Mouse (Mus musculus): ENCODE data around the gene Fat2. TPM values are rescaled to one million over a fixed set of nuclear protein-coding genes. Genes with fewer than 3 reads are reported as not detected.

Gene Fat2
- polyA plus RNA-seq, 1 experiment from 2014 or later: 0.03 TPM

DNA sequence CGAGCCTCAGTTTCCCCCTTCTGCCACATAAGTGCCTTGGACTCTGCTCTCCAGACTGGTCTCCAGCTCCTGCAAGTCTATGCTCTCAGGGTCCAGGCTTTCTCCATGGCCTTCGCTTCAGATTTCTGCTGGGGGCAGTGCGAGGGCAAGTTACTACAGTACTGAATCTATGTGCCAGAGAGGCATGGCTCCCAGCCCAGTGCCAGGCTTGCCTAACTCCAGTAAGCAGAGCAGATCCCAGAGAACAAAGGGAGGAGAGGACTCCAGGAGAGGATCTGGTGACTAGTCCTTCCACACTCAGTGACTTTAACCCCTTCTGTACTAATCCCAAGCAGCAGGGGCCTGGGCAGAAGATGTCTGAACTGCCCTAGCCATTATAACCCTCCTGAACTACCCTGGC is 28.3 kb upstream of the Fat2 start:
- no peak for ATAC-seq (ENCODE audit: low FRiP score, low read depth)
- no peak overlapping the region for H3K4me3 ChIP-seq
- H3K27ac ChIP-seq (replicated peaks): no peak overlapping the region
- no peak overlapping the region for H3K9ac ChIP-seq (replicated peaks)
- H3K4me1 ChIP-seq: no peaks in the 10 kb centered on the region
- no peaks in the 10 kb centered on the region for H3K36me3 ChIP-seq
- H3K4me2 ChIP-seq (replicated peaks): no peak overlapping the region
- no peaks in the 10 kb centered on the region for H3K9me3 ChIP-seq
- 83% methylated on average over 3 of the region's 3 CpGs for WGBS
- H3K27me3 ChIP-seq: no peaks in the 10 kb centered on the region

GRCm38 (mm10) chr11:55358094-55358783 is 21.9 kb upstream of the Fat2 start:
- Histone ChIP-seq H3K27me3 (no peaks in the 10 kb centered on the region), H3K4me2 (replicated peaks) (no peak overlapping the region), H3K36me3 (no peaks in the 10 kb centered on the region), H3K27ac (replicated peaks) (no peak overlapping the region), H3K4me1 (no peaks in the 10 kb centered on the region), H3K9me3 (no peaks in the 10 kb centered on the region), H3K4me3 (no peak overlapping the region), H3K9ac (replicated peaks) (no peak overlapping the region)
- WGBS: 89% methylated on average over 15 of the region's 15 CpGs
- ATAC-seq (ENCODE audit: low FRiP score, low read depth): no peak

- Histone ChIP-seq H3K9ac (replicated peaks) (no peak overlapping the region), H3K9me3 (no peaks in the 10 kb centered on the region), H3K4me3 (no peak overlapping the region), H3K27me3 (no peaks in the 10 kb centered on the region), H3K4me1 (no peaks in the 10 kb centered on the region), H3K4me2 (replicated peaks) (no peak overlapping the region), H3K36me3 (no peaks in the 10 kb centered on the region), H3K27ac (replicated peaks) (no peak overlapping the region)
- no peak for ATAC-seq (ENCODE audit: low FRiP score, low read depth)
- WGBS: 87% methylated on average over 2 of the region's 2 CpGs
Observed at GRCm38 (mm10) chr11:55356846-55357245, 20.5 kb upstream of the Fat2 start.

DNA sequence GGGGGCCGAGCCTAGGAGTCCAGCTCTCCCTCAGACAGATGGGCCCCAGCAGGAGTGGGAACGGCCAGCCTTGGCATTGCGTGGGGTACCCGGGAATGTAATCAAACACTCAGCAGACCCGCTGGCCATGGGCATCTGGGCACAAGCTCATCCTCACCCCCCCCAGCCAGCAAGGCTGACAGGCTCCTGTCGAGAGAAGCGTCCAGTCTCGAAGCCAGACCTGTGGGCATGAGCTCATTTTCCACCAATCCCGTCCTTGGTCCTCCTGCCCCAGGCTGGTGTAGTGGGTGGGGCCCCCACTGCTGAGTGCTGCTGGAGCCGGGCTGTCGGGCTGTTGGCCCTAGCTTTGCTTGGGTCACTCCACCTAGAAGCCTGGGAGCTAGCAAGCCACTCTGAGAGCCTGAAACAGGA is 5.6 kb upstream of the Fat2 start:
- Histone ChIP-seq H3K27me3 (no peaks in the 10 kb centered on the region), H3K9me3 (no peaks in the 10 kb centered on the region), H3K4me3 (no peak overlapping the region), H3K9ac (replicated peaks) (no peak overlapping the region), H3K27ac (replicated peaks) (no peak overlapping the region), H3K4me1 (no peaks in the 10 kb centered on the region), H3K4me2 (replicated peaks) (no peak overlapping the region), H3K36me3 (no peaks in the 10 kb centered on the region)
- WGBS: 76% methylated on average over 11 of the region's 11 CpGs
- no peak for ATAC-seq (ENCODE audit: low FRiP score, low read depth)

DNA sequence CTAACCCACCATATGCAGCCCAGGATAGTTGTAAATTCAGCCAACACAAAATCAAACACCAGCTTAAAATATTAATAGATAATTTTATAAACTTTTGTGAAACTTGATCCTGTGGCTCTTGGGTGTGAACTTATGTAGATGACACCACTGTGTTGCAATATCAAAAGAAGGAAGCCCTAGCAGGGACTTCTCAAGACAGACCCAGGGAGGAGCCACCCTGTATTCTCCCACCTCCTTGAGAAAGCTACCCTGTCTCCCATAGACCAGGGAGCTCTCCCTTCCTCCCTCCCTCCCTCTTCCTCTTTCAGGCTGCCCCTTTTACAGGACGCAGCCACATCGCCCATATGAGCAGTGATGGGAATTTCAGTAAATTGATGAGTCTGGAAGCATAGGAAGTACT is 4.4 kb upstream of the Fat2 start:
- H3K4me1 ChIP-seq: no peaks in the 10 kb centered on the region
- no peaks in the 10 kb centered on the region for H3K27me3 ChIP-seq
- H3K4me3 ChIP-seq: no peak overlapping the region
- H3K4me2 ChIP-seq (replicated peaks): no peak overlapping the region
- H3K27ac ChIP-seq (replicated peaks): no peak overlapping the region
- H3K9me3 ChIP-seq: no peaks in the 10 kb centered on the region
- no peaks in the 10 kb centered on the region for H3K36me3 ChIP-seq
- ATAC-seq (ENCODE audit: low FRiP score, low read depth): no peak
- H3K9ac ChIP-seq (replicated peaks): no peak overlapping the region
- 88% methylated on average over 2 of the region's 2 CpGs for WGBS

DNA sequence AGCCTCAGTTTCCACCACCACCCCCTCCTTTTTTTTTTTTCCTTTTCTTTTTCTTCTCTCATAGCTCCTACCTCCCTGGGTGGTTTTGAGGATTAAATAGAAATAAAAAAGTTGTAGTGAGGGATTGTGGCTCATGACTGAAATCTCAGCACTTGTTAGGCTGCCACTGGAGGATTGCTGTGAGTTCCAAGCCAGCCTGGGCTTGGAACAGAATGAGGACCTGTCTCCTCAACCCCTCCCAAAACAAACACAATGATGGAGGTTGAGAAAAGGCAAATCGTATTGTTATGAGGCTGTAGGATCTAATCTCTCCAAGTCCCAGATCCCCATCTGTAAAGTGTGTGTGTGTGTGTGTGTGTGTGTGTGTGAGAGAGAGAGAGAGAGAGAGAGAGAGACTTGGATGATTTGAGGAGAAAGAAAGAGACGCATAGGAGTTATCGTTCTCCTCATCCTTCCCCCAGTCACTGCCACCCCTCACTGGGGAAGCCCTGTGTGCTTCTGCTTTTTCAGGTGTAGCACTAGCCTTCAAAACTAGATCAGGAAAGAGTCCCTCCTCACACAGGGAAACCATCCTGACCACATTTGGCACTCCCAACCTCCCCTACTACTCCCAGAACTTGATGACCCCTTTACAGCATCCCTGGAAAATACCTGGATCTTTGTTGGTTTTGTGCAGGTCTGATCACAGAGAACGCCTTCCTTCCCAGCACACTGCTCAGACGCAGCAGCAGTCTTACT is 837 bp upstream of the Fat2 start:
- H3K4me3 ChIP-seq: no peak overlapping the region
- no peak overlapping the region for H3K4me2 ChIP-seq (replicated peaks)
- H3K36me3 ChIP-seq: no peaks in the 10 kb centered on the region
- H3K27ac ChIP-seq (replicated peaks): no peak overlapping the region
- WGBS: 82% methylated on average over 3 of the region's 5 CpGs
- no peak for ATAC-seq (ENCODE audit: low FRiP score, low read depth)
- no peaks in the 10 kb centered on the region for H3K27me3 ChIP-seq
- no peaks in the 10 kb centered on the region for H3K4me1 ChIP-seq
- H3K9me3 ChIP-seq: no peaks in the 10 kb centered on the region
- H3K9ac ChIP-seq (replicated peaks): no peak overlapping the region

GRCm38 (mm10) chr11:55335314-55336076 is 869 bp downstream of the Fat2 start:
- H3K36me3 ChIP-seq: no peaks in the 10 kb centered on the region
- H3K4me3 ChIP-seq: no peak overlapping the region
- H3K4me2 ChIP-seq (replicated peaks): no peak overlapping the region
- H3K9ac ChIP-seq (replicated peaks): no peak overlapping the region
- WGBS: 88% methylated on average over 14 of the region's 14 CpGs
- no peaks in the 10 kb centered on the region for H3K27me3 ChIP-seq
- H3K4me1 ChIP-seq: no peaks in the 10 kb centered on the region
- no peaks in the 10 kb centered on the region for H3K9me3 ChIP-seq
- no peak for ATAC-seq (ENCODE audit: low FRiP score, low read depth)
- no peak overlapping the region for H3K27ac ChIP-seq (replicated peaks)

GRCm38 (mm10) chr11:55334545-55334944 is 1.8 kb downstream of the Fat2 start:
- Histone ChIP-seq H3K9me3 (no peaks in the 10 kb centered on the region), H3K4me2 (replicated peaks) (no peak overlapping the region), H3K36me3 (no peaks in the 10 kb centered on the region), H3K27me3 (no peaks in the 10 kb centered on the region), H3K4me1 (no peaks in the 10 kb centered on the region), H3K4me3 (no peak overlapping the region), H3K27ac (replicated peaks) (no peak overlapping the region), H3K9ac (replicated peaks) (no peak overlapping the region)
- ATAC-seq (ENCODE audit: low FRiP score, low read depth): no peak
- WGBS: 88% methylated on average over 4 of the region's 4 CpGs

GRCm38 (mm10) chr11:55334063-55334462 is 2.3 kb downstream of the Fat2 start:
- 87% methylated on average over 6 of the region's 6 CpGs for WGBS
- Histone ChIP-seq H3K27me3 (no peaks in the 10 kb centered on the region), H3K4me1 (no peaks in the 10 kb centered on the region), H3K9me3 (no peaks in the 10 kb centered on the region), H3K4me3 (no peak overlapping the region), H3K9ac (replicated peaks) (no peak overlapping the region), H3K27ac (replicated peaks) (no peak overlapping the region), H3K4me2 (replicated peaks) (no peak overlapping the region), H3K36me3 (no peaks in the 10 kb centered on the region)
- ATAC-seq (ENCODE audit: low FRiP score, low read depth): no peak

DNA sequence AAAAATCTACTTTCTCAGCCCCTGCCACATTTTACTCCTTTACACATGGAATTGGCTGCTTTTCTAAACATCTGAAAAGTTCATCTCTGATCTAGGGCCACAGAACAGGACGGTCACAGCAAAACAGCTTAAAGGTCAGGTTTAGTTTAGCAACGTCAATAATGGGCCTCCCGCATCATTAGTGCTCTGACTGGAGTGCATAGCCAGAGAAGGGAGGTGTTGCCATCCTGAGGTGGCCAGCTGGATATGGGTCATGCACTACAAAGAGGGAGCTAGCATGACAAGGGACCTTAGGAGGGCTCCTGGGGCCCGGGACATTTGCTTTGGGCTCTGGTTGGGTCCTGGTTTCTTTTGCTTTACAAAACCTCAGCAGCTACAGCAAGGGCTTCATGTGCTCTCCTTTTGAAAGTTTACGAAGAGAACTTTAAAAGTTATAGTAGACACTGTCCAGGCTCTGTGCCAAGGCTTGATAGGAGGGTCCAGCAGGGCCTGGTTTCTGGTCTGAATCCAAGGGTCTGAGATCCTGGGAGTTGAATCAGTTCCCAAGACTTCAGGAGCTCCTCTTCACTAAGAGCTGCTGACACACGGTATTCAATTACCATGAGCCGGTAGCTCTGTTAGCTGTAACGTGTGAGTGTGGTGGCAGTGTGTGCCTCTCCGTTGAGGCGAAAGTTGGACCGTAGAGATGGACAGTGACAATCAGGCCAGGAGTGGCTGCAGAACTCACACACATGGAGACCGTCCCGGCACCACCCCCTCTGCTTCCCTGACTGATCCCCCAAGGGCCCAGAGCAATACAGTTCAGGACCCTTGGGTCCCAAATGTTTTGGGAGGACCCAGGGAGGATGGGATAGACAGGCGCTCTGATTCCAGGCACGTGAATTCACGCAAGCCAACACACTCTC is 6.2 kb downstream of the Fat2 start:
- 89% methylated on average over 16 of the region's 16 CpGs for WGBS
- no peak for ATAC-seq (ENCODE audit: low FRiP score, low read depth)
- Histone ChIP-seq H3K27ac (replicated peaks) (no peak overlapping the region), H3K4me2 (replicated peaks) (no peak overlapping the region), H3K27me3 (no peaks in the 10 kb centered on the region), H3K9me3 (no peaks in the 10 kb centered on the region), H3K4me3 (no peak overlapping the region), H3K36me3 (no peaks in the 10 kb centered on the region), H3K4me1 (0 out of 2 replicates have a peak, but pooled peaks cover 4% of the 10 kb centered on the region), H3K9ac (replicated peaks) (no peak overlapping the region)

DNA sequence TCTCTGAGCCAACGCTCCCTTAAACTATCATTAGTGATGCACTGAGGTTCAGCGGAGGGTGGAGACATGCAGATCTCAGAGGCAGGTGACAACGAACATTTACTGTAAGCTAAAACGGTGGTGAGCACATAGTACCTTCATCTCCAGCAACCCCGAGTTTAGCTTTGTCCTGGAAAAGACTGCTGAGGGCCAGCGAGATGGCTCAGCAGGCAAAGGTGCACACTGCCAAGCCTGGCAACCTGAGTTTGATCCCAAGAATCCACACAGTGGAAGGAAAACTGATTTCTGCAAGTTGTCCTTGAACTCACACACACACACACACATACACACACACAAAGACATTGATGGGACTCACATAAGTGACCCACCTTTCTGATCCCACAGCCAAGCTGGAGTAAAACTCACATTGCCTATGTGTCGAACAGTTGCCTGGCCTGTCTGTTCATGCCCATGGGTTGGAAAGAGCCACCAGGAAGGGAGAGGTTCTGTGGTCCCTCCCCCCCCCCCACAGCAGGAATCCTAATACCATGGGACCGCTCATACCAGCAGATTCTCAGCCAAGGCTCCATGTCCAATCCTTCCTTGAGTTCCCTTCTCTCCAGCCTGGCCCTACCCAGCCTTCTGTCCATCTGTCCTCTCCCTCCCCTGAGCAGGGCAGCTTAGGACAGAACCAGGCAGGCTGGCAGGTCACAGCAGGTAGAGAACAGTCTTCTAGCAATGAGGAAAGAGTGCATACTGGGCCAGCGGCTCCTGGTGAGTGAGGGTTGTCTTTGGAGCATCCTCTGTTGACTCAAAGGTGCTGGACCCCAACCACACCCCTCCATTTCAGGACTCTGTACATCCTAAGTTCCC is 8.6 kb downstream of the Fat2 start:
- H3K36me3 ChIP-seq: no peaks in the 10 kb centered on the region
- ATAC-seq (ENCODE audit: low FRiP score, low read depth): no peak
- H3K4me2 ChIP-seq (replicated peaks): no peak overlapping the region
- H3K27me3 ChIP-seq: no peaks in the 10 kb centered on the region
- no peaks in the 10 kb centered on the region for H3K9me3 ChIP-seq
- H3K9ac ChIP-seq (replicated peaks): no peak overlapping the region
- WGBS: 80% methylated on average over 9 of the region's 9 CpGs
- H3K27ac ChIP-seq (replicated peaks): no peak overlapping the region
- H3K4me3 ChIP-seq: no peak overlapping the region
- H3K4me1 ChIP-seq: 0 out of 2 replicates have a peak, but pooled peaks cover 4% of the 10 kb centered on the region
